Mouse (Mus musculus): ENCODE measurements around the gene Il12rb1. TPM values are rescaled to one million over a fixed set of nuclear protein-coding genes. Genes with fewer than 3 reads are reported as not detected.

Il12rb1 gene
- polyA plus RNA-seq, 1 experiment, result 0.20 TPM

GRCm38 (mm10) chr8:70796403-70797080, 11.7 kb upstream of the Il12rb1 start:
- peaks cover 21% of the 10 kb centered on the region for H3K4me1 ChIP-seq (ENCODE audit: control insufficient read depth, insufficient read depth, low read length)
- H3K27ac ChIP-seq (ENCODE audit: insufficient read depth, low read depth, low read length), result no peak overlapping the region
- peak overlapping the region; percentile 57 for H3K4me3 ChIP-seq (ENCODE audit: insufficient read depth, low read length)
- TF ChIP-seq POLR2A (IDR thresholded peaks at IDR 0.05; ENCODE audit: borderline replicate concordance, low read depth, low read length) (no peak), CTCF (IDR thresholded peaks at IDR 0.05; ENCODE audit: low read depth, low read length) (no peak)

- no peak overlapping the region for H3K27ac ChIP-seq (ENCODE audit: insufficient read depth, low read depth, low read length)
- TF ChIP-seq POLR2A (IDR thresholded peaks at IDR 0.05; ENCODE audit: borderline replicate concordance, low read depth, low read length) (no peak), CTCF (IDR thresholded peaks at IDR 0.05; ENCODE audit: low read depth, low read length) (no peak)
- peak overlapping the region; percentile 57 for H3K4me3 ChIP-seq (ENCODE audit: insufficient read depth, low read length)
- peaks cover 28% of the 10 kb centered on the region for H3K4me1 ChIP-seq (ENCODE audit: control insufficient read depth, insufficient read depth, low read length)
These were observed 10.9 kb upstream of the Il12rb1 start for GRCm38 (mm10) chr8:70797081-70798070.

- TF ChIP-seq POLR2A (IDR thresholded peaks at IDR 0.05; ENCODE audit: borderline replicate concordance, low read depth, low read length) (no peak), CTCF (IDR thresholded peaks at IDR 0.05; ENCODE audit: low read depth, low read length) (no peak)
- no peak overlapping the region for H3K4me3 ChIP-seq (ENCODE audit: insufficient read depth, low read length)
- no peak overlapping the region for H3K27ac ChIP-seq (ENCODE audit: insufficient read depth, low read depth, low read length)
- H3K4me1 ChIP-seq (ENCODE audit: control insufficient read depth, insufficient read depth, low read length), result peaks cover 23% of the 10 kb centered on the region
These were observed 10.0 kb upstream of the Il12rb1 start for GRCm38 (mm10) chr8:70798281-70798680.

GRCm38 (mm10) chr8:70800648-70801047, 7.6 kb upstream of the Il12rb1 start:
- peaks cover 29% of the 10 kb centered on the region for H3K4me1 ChIP-seq (ENCODE audit: control insufficient read depth, insufficient read depth, low read length)
- H3K27ac ChIP-seq (ENCODE audit: insufficient read depth, low read depth, low read length), result no peak overlapping the region
- H3K4me3 ChIP-seq (ENCODE audit: insufficient read depth, low read length), result no peak overlapping the region
- TF ChIP-seq CTCF (IDR thresholded peaks at IDR 0.05; ENCODE audit: low read depth, low read length) (no peak), POLR2A (IDR thresholded peaks at IDR 0.05; ENCODE audit: borderline replicate concordance, low read depth, low read length) (no peak)

- peaks cover 34% of the 10 kb centered on the region for H3K4me1 ChIP-seq (ENCODE audit: control insufficient read depth, insufficient read depth, low read length)
- no peak for TF ChIP-seq POLR2A (IDR thresholded peaks at IDR 0.05; ENCODE audit: borderline replicate concordance, low read depth, low read length)
- TF ChIP-seq CTCF (IDR thresholded peaks at IDR 0.05; ENCODE audit: low read depth, low read length), result no peak
- no peak overlapping the region for H3K27ac ChIP-seq (ENCODE audit: insufficient read depth, low read depth, low read length)
- no peak overlapping the region for H3K4me3 ChIP-seq (ENCODE audit: insufficient read depth, low read length)
These were observed 7.1 kb upstream of the Il12rb1 start for GRCm38 (mm10) chr8:70801156-70801555.

GRCm38 (mm10) chr8:70801830-70802229, 6.4 kb upstream of the Il12rb1 start:
- Histone ChIP-seq H3K4me1 (ENCODE audit: control insufficient read depth, insufficient read depth, low read length) (peaks cover 35% of the 10 kb centered on the region), H3K27ac (ENCODE audit: insufficient read depth, low read depth, low read length) (no peak overlapping the region), H3K4me3 (ENCODE audit: insufficient read depth, low read length) (no peak overlapping the region)
- no peak for TF ChIP-seq CTCF (IDR thresholded peaks at IDR 0.05; ENCODE audit: low read depth, low read length)
- TF ChIP-seq POLR2A (IDR thresholded peaks at IDR 0.05; ENCODE audit: borderline replicate concordance, low read depth, low read length), result no peak

- Histone ChIP-seq H3K4me3 (ENCODE audit: insufficient read depth, low read length) (no peak overlapping the region), H3K27ac (ENCODE audit: insufficient read depth, low read depth, low read length) (no peak overlapping the region), H3K4me1 (ENCODE audit: control insufficient read depth, insufficient read depth, low read length) (peaks cover 44% of the 10 kb centered on the region)
- no peak for TF ChIP-seq CTCF (IDR thresholded peaks at IDR 0.05; ENCODE audit: low read depth, low read length)
- TF ChIP-seq POLR2A (IDR thresholded peaks at IDR 0.05; ENCODE audit: borderline replicate concordance, low read depth, low read length), result no peak
These were observed 5.3 kb upstream of the Il12rb1 start for GRCm38 (mm10) chr8:70802786-70803510.

- H3K4me3 ChIP-seq (ENCODE audit: insufficient read depth, low read length), result peak overlapping the region; percentile 70
- H3K27ac ChIP-seq (ENCODE audit: insufficient read depth, low read depth, low read length), result peak overlapping the region; percentile 79
- peaks cover 47% of the 10 kb centered on the region for H3K4me1 ChIP-seq (ENCODE audit: control insufficient read depth, insufficient read depth, low read length)
- no peak for TF ChIP-seq POLR2A (IDR thresholded peaks at IDR 0.05; ENCODE audit: borderline replicate concordance, low read depth, low read length)
- no peak for TF ChIP-seq CTCF (IDR thresholded peaks at IDR 0.05; ENCODE audit: low read depth, low read length)
These were observed 4.3 kb upstream of the Il12rb1 start for GRCm38 (mm10) chr8:70803761-70804480.
